ENCODE assay signal across 22 mouse cellular contexts in genomic region chr4:109271803-109272202, GRCm38 (mm10). TPM values are rescaled to one million over a fixed set of nuclear protein-coding genes. Genes with fewer than 3 reads are reported as not detected.
"Had no signal": no experiment of that assay in that cellular context is flagged by ENCODE, and none has a peak within 500 bp of the region (broad histone marks: within the 10 kb centered on the region; RNA-seq: fewer than 3 reads in every experiment).

No protein-coding gene starts in this region.

- H3K4me3 ChIP-seq: kidney, embryonic 15.5 days; left cerebral cortex, adult 2 months; liver, embryonic 13.5 days; neural tube, embryonic 12.5 days; neural tube, embryonic 15.5 days had no signal

- H3K27me3 ChIP-seq: kidney, embryonic 15.5 days; liver, embryonic 13.5 days; neural tube, embryonic 12.5 days; neural tube, embryonic 15.5 days had no signal

- H3K9ac ChIP-seq: kidney, embryonic 15.5 days; liver, embryonic 13.5 days; neural tube, embryonic 12.5 days; neural tube, embryonic 15.5 days had no signal

- H3K9me3 ChIP-seq: kidney, embryonic 15.5 days; liver, embryonic 13.5 days; neural tube, embryonic 12.5 days; neural tube, embryonic 15.5 days had no signal

- H3K4me1 ChIP-seq: kidney, embryonic 15.5 days; neural tube, embryonic 12.5 days; neural tube, embryonic 15.5 days had no signal

- DNase-seq: kidney, adult 11 months; kidney, adult 8-10 months; kidney, postnatal 10 days; kidney, postnatal 36 days; layer of hippocampus, postnatal 36 days; liver, embryonic 13.5 days; lung, adult 2 months; lung, postnatal 14 days; lung, postnatal 4 days; midbrain, embryonic 14.5 days; retina, postnatal 1 day; right cerebral cortex, postnatal 14 days; spleen, adult 18-20 months; thymus, adult 2 months; thymus, postnatal 14 days had no signal

- H3K27ac ChIP-seq: kidney, embryonic 15.5 days; left cerebral cortex, adult 2 months; liver, embryonic 13.5 days; neural tube, embryonic 12.5 days; neural tube, embryonic 15.5 days had no signal

- H3K36me3 ChIP-seq: kidney, embryonic 15.5 days; liver, embryonic 13.5 days; neural tube, embryonic 12.5 days; neural tube, embryonic 15.5 days had no signal

RNA-seq across cellular contexts. Expression of gene Calr4, which starts 37.5 kb away (rescaled TPM):
- total RNA-seq: liver, adult 2 months had no signal
- polyA plus RNA-seq: limb, embryonic 11.5 days; liver, adult 2 months; liver, embryonic 13.5 days; liver, embryonic 16.5 days; thymus, adult 2 months had no signal
